Mouse (Mus musculus) fibroblast of lung, adult 2 months (primary cell): Measurements from ENCODE around the gene D430019H16Rik.

ENCODE experiments used
- DNase-seq: peaks from one replicate; pipeline ENCODE4 v3.0.0-alpha.2; 2011; ENCODE audit warnings: low read depth

Gene D430019H16Rik

GRCm38 (mm10) chr12:105453670-105454257 is at the start of gene D430019H16Rik:
Gene D430019H16Rik (plus strand): TSS chr12:105453856.
- no peak for DNase-seq

GRCm38 (mm10) chr12:105406008-105406407 is 47.6 kb upstream of the D430019H16Rik start:
- DNase-seq = no peak

- DNase-seq = no peak
These were observed 39.7 kb upstream of the D430019H16Rik start for GRCm38 (mm10) chr12:105413909-105414308.

DNA sequence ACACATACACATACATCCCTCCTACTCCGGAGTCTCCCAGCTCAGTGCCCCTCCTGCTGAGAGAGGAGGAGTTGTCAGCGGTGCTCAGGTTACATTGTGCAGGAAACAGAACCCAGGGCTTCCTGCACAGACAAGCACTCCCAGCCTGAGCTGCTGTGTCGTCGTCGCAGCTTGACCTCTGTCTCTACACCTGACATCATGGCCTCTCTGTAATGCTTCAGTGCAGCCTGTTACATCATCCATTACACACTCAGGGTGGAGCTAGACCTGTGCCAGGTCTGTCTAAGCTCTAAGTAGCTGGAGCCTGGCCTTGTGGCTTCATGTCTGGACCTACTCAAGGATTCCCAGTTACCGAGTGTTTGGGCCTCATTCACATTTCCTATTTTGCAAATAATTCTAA is 33.2 kb upstream of the D430019H16Rik start:
- no peak for DNase-seq

DNA sequence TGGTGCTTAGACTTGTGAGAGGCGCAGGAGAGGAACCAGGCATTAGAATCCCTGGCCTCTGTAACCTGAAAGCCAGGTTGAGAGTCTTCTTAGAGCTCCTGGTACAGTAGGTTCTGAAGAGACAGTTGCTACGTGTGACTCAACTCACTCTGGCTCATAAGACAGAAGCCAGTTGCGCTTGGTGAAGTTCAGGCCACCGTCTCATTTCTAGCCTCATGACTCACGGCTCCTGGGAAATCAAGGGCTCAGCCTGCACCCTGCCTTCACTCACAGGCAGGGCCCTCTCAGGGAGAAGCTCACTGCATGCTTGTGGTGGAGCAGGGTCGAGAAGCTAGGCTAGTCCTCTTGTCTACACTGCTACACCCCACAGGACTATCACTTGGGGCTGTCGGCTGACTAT is 27.1 kb upstream of the D430019H16Rik start:
- DNase-seq = no peak

GRCm38 (mm10) chr12:105427039-105427757 is 26.5 kb upstream of the D430019H16Rik start:
- peak; percentile 18 for DNase-seq

DNA sequence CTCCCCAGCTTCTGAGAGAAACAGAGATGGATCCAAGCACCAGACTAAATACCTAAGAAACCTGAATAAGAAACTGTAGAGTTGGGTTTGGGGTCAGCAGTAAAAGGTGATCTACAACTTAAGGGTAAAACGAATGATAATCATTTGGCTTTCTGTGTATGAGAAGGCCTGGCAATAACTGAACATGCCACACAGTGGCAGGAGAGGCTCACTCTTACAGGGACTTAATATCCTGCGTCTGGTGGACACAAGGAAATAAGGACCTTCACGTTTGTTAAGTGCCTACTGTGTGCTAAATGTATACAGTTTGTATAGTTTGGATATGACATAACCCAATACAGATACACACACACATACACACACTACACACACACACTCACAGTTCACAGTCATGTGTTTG is 21.8 kb upstream of the D430019H16Rik start:
- DNase-seq = no peak

DNA sequence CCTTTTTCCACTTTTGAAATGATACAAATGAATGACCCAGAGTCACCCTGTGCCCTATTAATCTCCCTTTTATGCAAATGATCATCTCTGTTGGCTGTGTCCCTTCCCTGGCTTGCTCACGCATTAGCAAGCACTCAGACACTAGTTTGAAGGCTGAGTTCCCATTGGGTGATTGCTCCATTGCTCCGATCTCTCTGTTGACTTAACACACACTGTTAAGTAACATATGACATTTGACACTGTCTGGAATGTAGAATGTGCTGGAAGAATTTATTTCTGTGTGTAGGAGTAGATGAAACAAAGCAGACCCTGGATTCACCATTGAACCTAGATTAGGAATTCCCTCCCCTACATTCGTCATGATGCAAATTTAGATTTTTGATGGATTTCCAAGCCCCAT is 20.8 kb upstream of the D430019H16Rik start:
- no peak for DNase-seq

DNA sequence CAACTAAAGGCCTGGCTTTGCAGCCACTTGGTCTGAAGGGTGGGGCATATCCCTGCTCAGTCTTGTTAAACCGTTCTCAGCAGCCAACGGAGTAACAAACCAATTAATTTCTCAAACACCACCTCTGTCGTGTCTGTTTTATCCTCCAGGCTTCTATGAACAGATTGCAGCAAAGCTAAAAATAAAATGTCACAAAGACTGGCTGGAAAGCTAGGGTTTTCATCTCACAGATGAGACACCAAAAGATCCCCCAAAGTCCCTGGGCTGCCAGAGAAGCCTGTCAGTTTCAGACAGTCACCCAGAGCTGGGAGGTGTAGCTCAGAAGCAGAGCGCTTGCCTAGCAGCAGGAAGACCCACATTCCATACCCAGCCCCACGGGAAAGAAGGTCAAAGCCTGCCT is 15.4 kb upstream of the D430019H16Rik start:
- DNase-seq = no peak

GRCm38 (mm10) chr12:105439976-105440375 is 13.7 kb upstream of the D430019H16Rik start:
- DNase-seq = no peak

- no peak for DNase-seq
These were observed 10.1 kb upstream of the D430019H16Rik start for GRCm38 (mm10) chr12:105443569-105443968.

GRCm38 (mm10) chr12:105445767-105446166 is 7.9 kb upstream of the D430019H16Rik start:
- no peak for DNase-seq

GRCm38 (mm10) chr12:105449239-105449638 is 4.4 kb upstream of the D430019H16Rik start:
- DNase-seq = no peak

DNA sequence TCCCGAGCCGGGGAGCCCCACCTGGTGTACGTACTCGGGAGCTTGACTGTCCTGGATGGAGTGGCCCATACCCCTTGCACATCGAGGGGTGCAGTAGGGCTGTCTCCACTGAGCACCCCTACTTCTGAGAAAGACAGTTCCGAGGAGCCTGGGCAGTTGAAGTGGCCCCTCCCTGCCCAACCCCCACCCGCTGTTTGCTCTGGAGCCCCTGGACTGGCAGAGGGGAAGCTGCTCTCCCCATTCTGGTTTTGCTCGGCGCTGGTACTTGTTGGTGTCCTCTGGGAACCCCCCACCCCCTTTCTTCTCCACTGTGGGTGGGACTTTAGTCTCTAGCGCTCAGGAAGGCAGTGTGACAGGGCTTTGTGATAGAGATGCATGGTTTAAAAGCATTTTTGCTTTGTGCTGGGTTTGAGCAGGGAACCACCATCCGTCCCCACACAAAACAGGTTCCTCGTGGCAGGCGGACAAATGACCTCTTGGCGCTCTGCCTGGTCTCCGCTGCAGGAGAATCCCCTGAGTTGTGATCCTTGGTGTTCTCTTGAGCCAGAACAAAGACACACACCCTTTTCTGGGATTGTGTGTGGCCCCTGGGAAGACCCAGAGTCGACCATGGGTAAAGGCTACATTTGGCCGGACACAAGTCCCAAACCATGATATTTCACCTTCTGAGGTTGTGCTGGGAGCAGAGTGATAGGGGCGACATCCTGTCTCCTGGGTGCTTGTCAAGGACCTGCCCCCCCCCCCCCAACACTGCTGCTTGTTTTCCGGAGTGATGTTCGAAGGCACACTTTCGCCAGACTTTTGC is 804 bp downstream of the D430019H16Rik start:
- no peak for DNase-seq

DNA sequence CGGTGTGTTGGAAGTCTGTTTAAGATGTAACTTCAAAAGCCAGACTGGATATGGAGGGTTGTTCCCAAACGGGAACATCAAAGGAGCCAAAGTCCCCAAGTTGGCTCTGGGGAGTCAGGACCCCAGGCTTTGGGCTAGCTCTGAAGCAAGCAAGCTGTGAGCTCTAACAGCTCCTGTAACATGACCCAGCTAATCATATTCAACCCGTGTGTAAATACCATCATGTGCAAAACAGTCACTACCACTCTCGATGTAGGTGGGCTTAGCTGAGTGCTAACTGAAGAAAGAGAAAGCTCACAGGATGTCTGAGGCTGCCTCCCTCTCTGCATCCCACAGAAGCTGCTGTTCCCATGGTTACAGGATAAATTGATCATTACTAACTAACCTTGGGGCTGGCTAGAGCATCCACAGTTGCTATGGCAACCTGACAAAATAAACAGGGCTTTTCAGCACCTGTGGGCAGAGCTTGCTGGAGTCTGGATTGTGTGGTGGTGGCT is 1.5 kb downstream of the D430019H16Rik start:
- DNase-seq = no peak

GRCm38 (mm10) chr12:105458791-105459190 is 5.1 kb downstream of the D430019H16Rik start:
- DNase-seq = no peak

DNA sequence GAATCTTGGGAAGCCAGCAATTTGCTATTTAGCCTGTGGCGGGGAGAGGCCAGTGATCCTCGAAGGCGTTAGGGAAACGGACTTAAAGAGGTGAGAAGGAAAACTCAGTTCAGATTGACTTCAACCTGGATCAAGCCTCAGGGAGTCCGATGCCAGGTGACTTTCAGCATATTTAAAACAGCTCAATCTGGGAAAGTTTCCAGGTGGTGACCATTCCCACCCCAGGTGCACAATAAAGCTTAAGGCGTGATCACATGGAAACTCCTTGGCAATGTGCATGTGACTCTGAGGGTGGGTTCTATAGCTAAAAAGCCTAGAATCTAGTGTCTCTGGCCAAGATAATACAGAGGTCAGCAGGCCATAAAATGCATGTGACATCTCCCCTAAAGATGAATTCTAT is 7.4 kb downstream of the D430019H16Rik start:
- DNase-seq = no peak

DNA sequence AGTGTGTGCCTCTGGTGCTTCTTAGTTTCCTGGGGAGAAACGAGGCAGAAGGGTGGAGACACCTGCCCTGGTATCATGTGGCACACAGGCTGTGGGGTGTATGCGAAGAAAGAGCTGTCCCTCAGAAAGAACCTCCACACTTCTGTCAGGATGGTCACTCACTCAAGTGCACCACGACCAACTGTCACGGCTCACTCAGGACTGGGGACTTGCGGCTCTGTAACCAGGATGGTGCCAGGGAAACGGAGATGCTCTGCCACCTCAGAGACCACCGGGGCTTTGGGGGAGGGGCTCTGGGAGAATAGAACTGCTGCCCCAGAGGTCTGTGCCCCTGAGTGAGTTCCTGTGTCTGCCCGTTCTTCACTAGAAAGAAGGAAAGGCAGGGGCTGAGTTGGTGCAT is 15.4 kb downstream of the D430019H16Rik start:
- DNase-seq = no peak

- no peak for DNase-seq
These were observed 21.7 kb downstream of the D430019H16Rik start for GRCm38 (mm10) chr12:105475230-105475911.

- no peak for DNase-seq
These were observed 22.8 kb downstream of the D430019H16Rik start for GRCm38 (mm10) chr12:105476453-105476852.

DNA sequence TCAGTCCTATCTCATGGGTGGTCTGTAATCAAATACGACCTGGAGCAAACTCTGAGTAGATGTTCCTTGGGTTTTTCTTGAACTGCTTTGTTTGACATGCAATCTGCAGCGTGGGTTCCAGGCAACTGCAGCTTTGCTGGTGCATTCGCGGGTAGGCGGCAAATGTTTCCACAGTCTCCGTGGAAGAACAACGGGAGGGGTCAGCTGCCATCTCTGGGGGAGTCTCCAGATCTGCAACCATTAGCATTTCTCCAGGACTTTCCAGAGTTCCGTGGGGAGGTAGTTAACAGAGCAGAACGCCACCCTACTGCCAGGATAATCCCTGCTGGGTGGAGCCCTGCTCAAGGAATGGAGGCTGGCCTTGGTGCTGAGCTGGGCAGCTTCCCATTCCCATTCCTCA is 23.3 kb downstream of the D430019H16Rik start:
- DNase-seq = no peak

GRCm38 (mm10) chr12:105483503-105483902 is 29.8 kb downstream of the D430019H16Rik start:
- no peak for DNase-seq
